Mouse (Mus musculus): Measurements from ENCODE around the gene Armc9. TPM values are rescaled to one million over a fixed set of nuclear protein-coding genes. Genes with fewer than 3 reads are reported as not detected.

Armc9 gene
- total RNA-seq, 1 experiment, result 12.6 TPM

GRCm38 (mm10) chr1:86161061-86161460, 6.5 kb downstream of the Armc9 start:
- Histone ChIP-seq H3K27ac (ENCODE audit: insufficient read depth, low read depth, low read length, poor library complexity, severe bottlenecking) (no peak overlapping the region), H3K9me3 (ENCODE audit: control insufficient read depth, insufficient read depth, low read depth, low read length) (no peaks in the 10 kb centered on the region), H3K9ac (ENCODE audit: insufficient read depth, low read depth, low read length, poor library complexity, severe bottlenecking) (no peak overlapping the region), H3K36me3 (ENCODE audit: control insufficient read depth, insufficient read depth, low read length, poor library complexity, severe bottlenecking) (peaks cover 13% of the 10 kb centered on the region), H3K4me3 (ENCODE audit: insufficient read depth in 1 of 2, low read depth in 1 of 2, low read length in 2 of 2, poor library complexity in 1 of 2, severe bottlenecking in 1 of 2) (no peak overlapping the region), H3K4me1 (ENCODE audit: control insufficient read depth in 2 of 2, insufficient read depth in 2 of 2, low read length in 2 of 2, poor library complexity in 1 of 2) (no peaks in the 10 kb centered on the region)
- in situ Hi-C loops (cut with MboI; ENCODE audit: low sequenced_read_pairs in 2 of 2, unreplicated experiment in 2 of 2), result no loop called here
- no peak for DNase-seq (ENCODE audit: low read depth, low spot score)
- TF ChIP-seq CHD2 (IDR thresholded peaks at IDR 0.05; ENCODE audit: low read depth, low read length), result no peak
- no peak for TF ChIP-seq ZC3H11A (IDR thresholded peaks at IDR 0.05; ENCODE audit: borderline replicate concordance, low read depth, low read length)
- TF ChIP-seq HCFC1 (IDR thresholded peaks at IDR 0.05; ENCODE audit: borderline replicate concordance, insufficient read depth, low read length), result no peak
- TF ChIP-seq MAFK (IDR thresholded peaks at IDR 0.05; ENCODE audit: insufficient read depth, low read depth, low read length), result no peak
- no peak for TF ChIP-seq ZNF384 (IDR thresholded peaks at IDR 0.05; ENCODE audit: low read depth, low read length)

GRCm38 (mm10) chr1:86174602-86175001, 20.0 kb downstream of the Armc9 start:
- no peak overlapping the region for H3K4me3 ChIP-seq (ENCODE audit: insufficient read depth in 1 of 2, low read depth in 1 of 2, low read length in 2 of 2, poor library complexity in 1 of 2, severe bottlenecking in 1 of 2)
- no peak for DNase-seq (ENCODE audit: low read depth, low spot score)
- TF ChIP-seq HCFC1 (IDR thresholded peaks at IDR 0.05; ENCODE audit: borderline replicate concordance, insufficient read depth, low read length) (no peak), ZC3H11A (IDR thresholded peaks at IDR 0.05; ENCODE audit: borderline replicate concordance, low read depth, low read length) (no peak), CHD2 (IDR thresholded peaks at IDR 0.05; ENCODE audit: low read depth, low read length) (no peak)

DNA sequence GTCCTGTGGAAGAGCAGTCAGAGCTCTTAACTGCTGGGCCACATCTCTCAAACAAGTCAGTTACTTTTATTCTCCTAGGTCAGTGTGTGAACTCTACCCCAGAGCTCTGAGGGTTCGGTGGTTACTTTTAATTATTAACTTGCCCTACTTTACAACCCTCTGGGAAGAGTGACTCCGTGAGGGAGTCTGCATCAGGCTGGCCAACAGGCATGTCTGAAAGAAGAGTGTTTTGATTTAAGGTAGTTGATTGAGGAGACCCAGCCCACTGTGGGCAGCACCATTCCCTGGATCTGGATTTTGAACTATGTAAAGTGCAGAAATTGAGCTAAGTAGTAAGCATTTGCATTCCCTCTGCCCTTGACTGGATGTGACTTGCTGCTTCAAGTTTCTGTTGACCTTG, 21.5 kb downstream of the Armc9 start:
- Histone ChIP-seq H3K4me1 (ENCODE audit: control insufficient read depth in 2 of 2, insufficient read depth in 2 of 2, low read length in 2 of 2, poor library complexity in 1 of 2) (peaks cover 0 to under 1% of the 10 kb centered on the region in 2 experiments; a peak in 1 of 4 replicates), H3K9ac (ENCODE audit: insufficient read depth, low read depth, low read length, poor library complexity, severe bottlenecking) (no peak overlapping the region), H3K9me3 (ENCODE audit: control insufficient read depth, insufficient read depth, low read depth, low read length) (no peaks in the 10 kb centered on the region), H3K4me3 (ENCODE audit: insufficient read depth in 1 of 2, low read depth in 1 of 2, low read length in 2 of 2, poor library complexity in 1 of 2, severe bottlenecking in 1 of 2) (no peak overlapping the region), H3K36me3 (ENCODE audit: control insufficient read depth, insufficient read depth, low read length, poor library complexity, severe bottlenecking) (peaks cover 5% of the 10 kb centered on the region), H3K27ac (ENCODE audit: insufficient read depth, low read depth, low read length, poor library complexity, severe bottlenecking) (no peak overlapping the region)
- TF ChIP-seq HCFC1 (IDR thresholded peaks at IDR 0.05; ENCODE audit: borderline replicate concordance, insufficient read depth, low read length) (no peak), ZNF384 (IDR thresholded peaks at IDR 0.05; ENCODE audit: low read depth, low read length) (no peak), MAFK (IDR thresholded peaks at IDR 0.05; ENCODE audit: insufficient read depth, low read depth, low read length) (no peak), ZC3H11A (IDR thresholded peaks at IDR 0.05; ENCODE audit: borderline replicate concordance, low read depth, low read length) (no peak), CHD2 (IDR thresholded peaks at IDR 0.05; ENCODE audit: low read depth, low read length) (no peak)
- in situ Hi-C loops (cut with MboI; ENCODE audit: low sequenced_read_pairs in 2 of 2, unreplicated experiment in 2 of 2), result no loop called here
- DNase-seq (ENCODE audit: low read depth, low spot score), result no peak

More at GRCm38 (mm10) chr1:86174602-86175001, 20.0 kb downstream of the Armc9 start:
- Histone ChIP-seq H3K9me3 (ENCODE audit: control insufficient read depth, insufficient read depth, low read depth, low read length) (no peaks in the 10 kb centered on the region), H3K36me3 (ENCODE audit: control insufficient read depth, insufficient read depth, low read length, poor library complexity, severe bottlenecking) (peaks cover 7% of the 10 kb centered on the region), H3K4me1 (ENCODE audit: control insufficient read depth in 2 of 2, insufficient read depth in 2 of 2, low read length in 2 of 2, poor library complexity in 1 of 2) (no peaks in the 10 kb centered on the region), H3K27ac (ENCODE audit: insufficient read depth, low read depth, low read length, poor library complexity, severe bottlenecking) (no peak overlapping the region), H3K9ac (ENCODE audit: insufficient read depth, low read depth, low read length, poor library complexity, severe bottlenecking) (no peak overlapping the region)
- in situ Hi-C loops (cut with MboI; ENCODE audit: low sequenced_read_pairs in 2 of 2, unreplicated experiment in 2 of 2), result no loop called here

DNA sequence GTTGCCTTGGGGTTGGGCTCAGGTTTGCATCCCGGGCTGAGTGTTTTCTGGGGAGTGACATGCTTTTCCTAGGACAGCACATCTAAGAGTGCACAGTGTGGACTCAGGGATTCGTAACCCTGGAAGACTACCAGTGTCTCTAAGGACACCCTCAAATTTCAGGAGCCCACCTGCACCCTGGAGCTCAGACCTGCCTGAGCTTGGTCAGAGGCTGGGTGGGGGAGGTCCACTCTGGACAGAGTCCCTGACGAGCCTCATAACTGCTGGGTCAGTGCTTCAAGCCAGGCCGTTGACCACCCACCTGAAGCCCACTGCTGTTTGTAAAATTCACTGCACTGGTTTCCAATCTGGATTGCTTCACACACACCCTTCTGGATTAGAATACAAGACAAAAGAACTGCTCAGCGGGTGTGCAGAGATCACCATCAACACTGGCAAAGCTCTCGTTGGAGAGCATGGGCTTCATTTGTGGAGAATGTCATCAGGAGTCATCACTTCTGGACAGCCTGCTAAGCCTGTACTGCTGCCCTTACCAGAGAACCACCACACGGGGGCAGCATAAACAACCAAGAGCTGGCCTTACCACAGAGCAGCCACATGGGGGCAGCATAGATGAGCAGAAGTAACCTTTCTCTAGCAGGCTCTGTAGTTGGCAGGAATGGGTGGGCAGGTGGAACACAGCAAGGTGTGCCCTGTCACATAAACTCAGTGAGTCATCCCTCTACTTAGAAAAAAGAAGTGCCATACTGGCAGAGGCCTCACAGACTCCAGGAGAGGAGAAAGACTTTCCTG, 24.1 kb downstream of the Armc9 start:
- H3K36me3 ChIP-seq (ENCODE audit: control insufficient read depth, insufficient read depth, low read length, poor library complexity, severe bottlenecking), result no peaks in the 10 kb centered on the region
- TF ChIP-seq HCFC1 (IDR thresholded peaks at IDR 0.05; ENCODE audit: borderline replicate concordance, insufficient read depth, low read length) (peak; percentile 69; the same call in 1 of the 2 replicates), MAFK (IDR thresholded peaks at IDR 0.05; ENCODE audit: insufficient read depth, low read depth, low read length) (no peak), ZC3H11A (IDR thresholded peaks at IDR 0.05; ENCODE audit: borderline replicate concordance, low read depth, low read length) (peak; percentile 92), ZNF384 (IDR thresholded peaks at IDR 0.05; ENCODE audit: low read depth, low read length) (peak; percentile 60; the same call in 1 of the 2 replicates)
- no peak overlapping the region for H3K27ac ChIP-seq (ENCODE audit: insufficient read depth, low read depth, low read length, poor library complexity, severe bottlenecking)
- no peak overlapping the region for H3K4me3 ChIP-seq (ENCODE audit: insufficient read depth in 1 of 2, low read depth in 1 of 2, low read length in 2 of 2, poor library complexity in 1 of 2, severe bottlenecking in 1 of 2)
- H3K4me1 ChIP-seq (ENCODE audit: control insufficient read depth in 2 of 2, insufficient read depth in 2 of 2, low read length in 2 of 2, poor library complexity in 1 of 2), result peaks cover 3 to 15% of the 10 kb centered on the region in 2 experiments; a peak in 2 of 4 replicates
- no peak overlapping the region for H3K9ac ChIP-seq (ENCODE audit: insufficient read depth, low read depth, low read length, poor library complexity, severe bottlenecking)
- H3K9me3 ChIP-seq (ENCODE audit: control insufficient read depth, insufficient read depth, low read depth, low read length), result no peaks in the 10 kb centered on the region
- in situ Hi-C loops (cut with MboI; ENCODE audit: low sequenced_read_pairs in 2 of 2, unreplicated experiment in 2 of 2), result no loop called here
- peak; percentile 78 for DNase-seq (ENCODE audit: low read depth, low spot score)
